Mouse (Mus musculus) macrophage (primary cell): ENCODE results near the gene Rce1. TPM values are rescaled to one million over a fixed set of nuclear protein-coding genes. Genes with fewer than 3 reads are reported as not detected.

Experiments
- H3K27ac ChIP-seq: fragments of 350-480 bp; formaldehyde crosslinking; 2 replicates; pipeline ENCODE4 v1.9.0; 2021
- H3K36me3 ChIP-seq: fragments of 350-480 bp; formaldehyde crosslinking; 2 replicates; pipeline ENCODE4 v1.9.0; 2021; ENCODE audit errors: inconsistent target
- H3K4me3 ChIP-seq: fragments of 350-480 bp; formaldehyde crosslinking; 2 replicates; pipeline ENCODE4 v1.9.0; 2021; ENCODE audit errors: inconsistent target
- H3K79me2 ChIP-seq: fragments of 350-480 bp; formaldehyde crosslinking; 2 replicates; pipeline ENCODE4 v1.9.0; 2021; ENCODE audit errors: inconsistent target
- WGBS: methylation state at CpG from one replicate; pipeline ENCODE4 v1.1.7; 2026; ENCODE audit warnings: inconsistent platforms; ENCODE audit not compliant: missing documents; 5-methylcytosine and 5-hydroxymethylcytosine counted together
- polyA plus RNA-seq: library from polyadenylated mRNA; stranded (reverse); fragments of 250-400 nt; gene quantifications from 3 replicates; pipeline ENCODE4 v1.2.4, GENCODE M21; 2018; ENCODE audit warnings: inconsistent platforms
- total RNA-seq, 78 experiments: library from RNA; depleted of rRNA; stranded (reverse); fragments of 250-400 nt; gene quantifications; 1 replicate in 9 of 78; 2 replicates in 24 of 78; 3 replicates in 43 of 78; 4 replicates in 2 of 78; pipeline ENCODE4 v1.2.4; 2018; ENCODE audit warnings: inconsistent platforms in 56 of 78

Rce1 gene
- total RNA-seq (2018; cell fraction: chromatin; rRNA removed): 10 to 100 TPM in 15 of 26 experiments, 1 to 10 TPM in 11; 3.0 to 22.1 (median 11.4) TPM
- 10 to 100 TPM; 14.6 to 30.9 (median 21.5) TPM for total RNA-seq (2018; cell fraction: cytosol; rRNA removed)
- total RNA-seq (2018; cell fraction: nucleus; rRNA removed): 10 to 100 TPM; 13.7 to 33.1 (median 17.1) TPM
- 11.3 to 29.4 TPM (median 20.2 TPM) in 3 replicates for polyA plus RNA-seq

DNA sequence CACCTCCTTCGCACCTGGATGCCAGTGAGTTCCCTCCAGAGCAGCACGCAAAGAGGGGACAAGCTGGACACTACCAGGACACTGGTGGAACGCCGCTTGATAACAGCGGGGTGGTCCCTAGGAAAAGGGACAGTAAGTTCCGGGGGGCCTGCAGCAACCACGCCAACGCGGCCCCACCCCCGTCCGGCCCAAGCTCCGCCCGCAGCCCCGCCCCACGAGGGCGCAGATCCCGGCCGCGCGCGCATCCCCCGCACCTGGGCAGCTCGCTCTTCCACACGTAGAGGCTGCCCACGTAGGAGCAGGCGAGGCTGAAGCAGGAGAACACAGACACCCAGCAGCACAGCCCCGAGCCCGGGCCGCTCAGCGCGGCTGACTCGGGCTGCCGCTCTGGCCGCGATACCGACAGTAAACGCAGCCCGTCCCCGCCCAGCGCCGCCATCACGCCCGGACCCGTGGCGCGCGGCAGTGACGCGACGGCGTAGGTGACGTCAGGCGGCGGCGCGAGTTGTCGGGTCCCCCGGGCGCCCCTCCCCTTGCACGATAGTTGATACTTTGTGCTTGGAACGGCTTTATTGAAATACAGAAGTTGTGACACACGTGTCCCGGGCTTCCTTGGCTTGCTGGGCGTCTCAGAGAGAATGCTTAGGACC, at the start of gene Rce1:
TSS of gene Rce1 (minus strand) at position 463 of the 650 bp plus-strand sequence.
- Histone ChIP-seq H3K4me3 (peak within 1 kb of the TSS; percentile 69), H3K36me3 (peaks cover 15% of the 10 kb centered on the region; the same call in 1 of the 2 replicates), H3K27ac (peak within 1 kb of the TSS; percentile 22; the same call in 1 of the 2 replicates), H3K79me2 (peaks cover 10% of the 10 kb centered on the region; the same call in 1 of the 2 replicates)
- WGBS: under 1% methylated on average over 64 of the region's 64 CpGs

DNA sequence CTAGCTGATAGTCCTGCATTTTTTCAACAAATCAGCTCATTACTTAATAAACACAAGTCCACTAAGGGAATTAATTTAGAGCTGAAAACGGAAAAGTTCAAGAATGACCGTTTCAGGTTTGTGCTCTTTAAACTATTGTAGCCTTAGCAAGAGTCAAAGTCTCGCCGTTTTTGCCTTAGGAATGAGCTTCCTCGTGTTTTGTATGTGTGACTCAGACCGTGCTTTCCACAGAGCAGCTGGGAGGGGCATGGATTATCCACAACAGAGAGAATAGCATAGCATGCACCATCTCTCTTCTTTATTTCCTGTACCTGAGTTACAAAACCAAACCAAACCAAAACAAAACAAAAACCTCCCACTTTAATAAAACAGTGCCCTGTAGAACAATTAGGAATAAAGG, 47.0 kb upstream of the Rce1 start:
- H3K27ac ChIP-seq: no peak overlapping the region
- WGBS: 62% methylated on average over 6 of the region's 6 CpGs
- no peaks in the 10 kb centered on the region for H3K36me3 ChIP-seq
- no peaks in the 10 kb centered on the region for H3K79me2 ChIP-seq
- H3K4me3 ChIP-seq: no peak overlapping the region

DNA sequence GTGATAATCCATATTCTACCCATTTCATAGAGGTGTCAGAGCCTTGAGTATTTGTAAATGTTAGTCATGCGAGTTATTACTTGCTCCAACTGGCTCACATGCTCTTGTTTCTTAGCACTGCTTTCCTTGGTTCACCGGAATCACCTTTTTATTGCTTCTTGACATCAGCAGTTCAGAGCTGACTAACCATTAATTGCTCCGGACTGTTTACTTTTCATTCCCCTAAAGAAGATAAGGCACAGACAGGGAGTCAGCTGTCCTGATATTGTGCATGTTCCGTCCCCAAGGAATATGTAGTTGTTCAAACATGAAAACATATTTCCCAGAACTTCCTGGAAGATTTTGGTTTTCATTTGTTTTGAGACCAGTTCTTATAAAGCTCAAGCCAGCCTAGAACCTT, 45.3 kb upstream of the Rce1 start:
- H3K79me2 ChIP-seq: no peaks in the 10 kb centered on the region
- H3K36me3 ChIP-seq: no peaks in the 10 kb centered on the region
- no peak overlapping the region for H3K27ac ChIP-seq
- no peak overlapping the region for H3K4me3 ChIP-seq
- 89% methylated on average over 4 of the region's 4 CpGs for WGBS

DNA sequence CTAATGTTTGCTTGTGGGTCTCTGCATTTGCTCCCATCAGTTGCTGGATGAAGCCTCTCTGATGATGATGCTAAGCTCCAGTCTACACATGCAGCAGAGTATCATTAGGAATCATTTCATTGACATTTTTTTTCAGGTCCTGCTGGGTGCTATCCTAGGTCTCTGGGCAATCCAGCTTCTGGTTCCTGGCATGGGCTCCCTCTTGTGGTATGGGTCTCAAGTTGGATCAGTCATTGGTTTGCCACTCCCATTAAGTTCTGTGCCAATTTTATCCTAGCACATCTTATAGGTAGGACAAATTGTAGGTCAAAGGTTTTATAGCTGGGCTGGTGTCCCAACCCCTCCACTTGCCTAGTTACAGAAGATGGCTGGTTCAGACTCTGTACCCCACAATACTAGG, 41.4 kb upstream of the Rce1 start:
- Histone ChIP-seq H3K27ac (no peak overlapping the region), H3K36me3 (no peaks in the 10 kb centered on the region), H3K4me3 (no peak overlapping the region)

DNA sequence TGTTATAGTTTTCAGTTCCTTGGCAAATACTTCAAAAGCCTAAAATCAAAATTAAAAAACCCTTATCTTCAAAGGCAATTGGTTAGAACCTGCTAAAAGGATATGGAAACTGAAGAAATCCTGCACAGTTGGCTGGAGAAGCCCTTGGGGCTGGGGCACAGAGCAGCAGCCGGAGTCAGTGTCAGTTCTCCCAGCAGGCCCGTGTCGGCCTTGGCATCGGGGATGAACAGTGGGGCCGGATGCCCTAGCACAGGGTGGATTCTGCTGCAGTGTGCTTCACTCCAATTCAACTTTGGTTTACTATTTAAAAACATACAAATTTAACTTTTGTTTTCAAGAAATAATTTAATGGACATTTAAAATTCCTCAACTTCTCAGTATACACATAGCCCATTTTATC, 32.7 kb upstream of the Rce1 start:
- H3K4me3 ChIP-seq: no peak overlapping the region
- 98% methylated on average over 5 of the region's 5 CpGs for WGBS
- H3K27ac ChIP-seq: no peak overlapping the region
- no peaks in the 10 kb centered on the region for H3K36me3 ChIP-seq
- H3K79me2 ChIP-seq: no peaks in the 10 kb centered on the region

More for the DNA sequence above, 41.4 kb upstream of the Rce1 start:
- no peaks in the 10 kb centered on the region for H3K79me2 ChIP-seq

DNA sequence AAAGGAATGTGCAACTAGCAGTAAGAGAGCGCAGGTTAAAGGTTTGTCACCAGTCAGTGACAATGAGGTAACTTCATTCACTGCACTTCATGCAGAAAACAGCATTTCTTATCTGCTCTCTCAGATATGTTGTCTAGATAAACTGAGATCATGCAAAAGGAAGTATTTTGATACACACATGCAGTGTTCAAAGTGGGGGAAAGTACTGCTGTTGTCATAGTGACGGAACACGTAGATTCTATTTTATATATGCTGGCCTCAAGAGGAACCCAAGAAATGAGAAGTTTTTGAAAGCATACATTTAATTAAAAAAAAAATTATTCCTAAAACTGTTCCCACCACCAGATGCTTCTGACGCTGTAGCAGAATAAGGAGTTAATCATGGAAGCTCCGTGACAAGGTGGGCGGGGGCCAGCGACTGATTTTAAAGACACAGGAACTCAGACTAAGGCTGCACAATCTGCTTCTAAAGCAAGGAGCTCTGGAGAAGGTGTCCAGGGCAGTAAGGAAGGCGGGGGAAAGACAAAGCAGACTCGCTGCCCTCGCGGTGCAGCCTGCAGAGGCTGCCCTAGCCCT, 21.6 kb upstream of the Rce1 start:
- WGBS: 90% methylated on average over 10 of the region's 11 CpGs
- Histone ChIP-seq H3K27ac (no peak overlapping the region), H3K4me3 (no peak overlapping the region), H3K79me2 (no peaks in the 10 kb centered on the region), H3K36me3 (no peaks in the 10 kb centered on the region)

DNA sequence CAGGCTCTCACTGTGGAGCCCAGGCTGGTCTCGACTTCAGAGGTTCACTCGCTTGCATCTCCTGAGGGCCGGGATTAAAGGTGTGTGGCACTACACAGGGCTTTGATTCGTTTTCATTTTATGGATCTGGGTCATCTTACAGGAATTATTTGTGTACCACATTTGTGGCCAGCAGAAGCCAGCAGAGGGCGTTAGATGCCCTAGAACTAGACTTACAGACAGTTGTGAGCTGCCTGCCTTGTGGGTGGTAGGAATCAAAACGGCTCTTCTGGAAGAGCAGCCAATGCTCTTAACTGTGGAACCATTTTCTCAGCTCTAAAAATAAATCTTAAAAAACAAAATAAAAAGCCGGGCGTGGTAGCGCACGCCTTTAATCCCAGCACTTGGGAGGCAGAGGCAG, 18.8 kb upstream of the Rce1 start:
- WGBS: 45% methylated on average over 10 of the region's 10 CpGs
- no peaks in the 10 kb centered on the region for H3K36me3 ChIP-seq
- H3K27ac ChIP-seq: no peak overlapping the region
- H3K79me2 ChIP-seq: no peaks in the 10 kb centered on the region
- H3K4me3 ChIP-seq: no peak overlapping the region

DNA sequence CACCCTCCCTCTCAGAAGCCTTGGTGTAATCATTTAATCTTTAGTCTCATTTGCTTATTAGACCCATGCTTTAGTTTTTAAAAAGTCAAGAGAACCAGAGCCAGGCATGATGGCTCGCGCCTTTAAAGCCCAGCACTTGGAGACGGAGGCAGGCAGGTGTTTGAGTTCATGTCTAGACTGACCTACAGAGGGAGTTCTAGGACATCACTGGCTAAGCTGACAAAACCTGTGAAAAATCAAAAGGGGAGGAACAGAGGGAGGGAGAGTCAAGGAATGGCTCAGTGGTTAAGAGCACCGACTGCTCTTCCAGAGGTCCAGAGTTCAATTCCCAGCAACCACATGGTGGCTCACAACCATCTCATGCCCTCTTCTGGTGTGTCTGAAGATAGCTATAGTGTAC, 10.5 kb upstream of the Rce1 start:
- 70% methylated on average over 4 of the region's 4 CpGs for WGBS
- Histone ChIP-seq H3K36me3 (no peaks in the 10 kb centered on the region), H3K4me3 (no peak overlapping the region), H3K27ac (no peak overlapping the region), H3K79me2 (no peaks in the 10 kb centered on the region)

DNA sequence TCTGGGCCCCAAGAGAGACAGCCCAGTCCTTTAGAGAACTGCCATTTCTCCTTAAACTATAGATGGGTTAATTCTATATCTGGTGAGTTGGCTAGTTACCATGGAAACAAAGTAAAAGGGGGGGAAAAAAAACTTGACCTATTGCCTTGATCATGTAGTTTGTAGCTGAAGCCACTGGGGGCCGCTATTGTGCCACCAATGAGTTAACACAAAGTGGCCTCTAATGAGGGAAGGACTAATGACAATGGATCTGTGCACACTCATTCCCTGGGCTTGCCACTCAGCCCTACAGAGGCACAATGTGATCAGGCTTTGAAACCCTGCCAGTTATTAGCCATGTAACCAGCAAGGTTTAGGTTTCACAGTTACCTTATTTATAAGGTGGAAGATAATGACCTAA, 3.4 kb upstream of the Rce1 start:
- H3K4me3 ChIP-seq: no peak overlapping the region
- H3K79me2 ChIP-seq: peaks cover 10% of the 10 kb centered on the region; the same call in 1 of the 2 replicates
- 0% methylated on average over 1 of the region's 1 CpGs for WGBS
- no peak overlapping the region for H3K27ac ChIP-seq
- no peaks in the 10 kb centered on the region for H3K36me3 ChIP-seq

DNA sequence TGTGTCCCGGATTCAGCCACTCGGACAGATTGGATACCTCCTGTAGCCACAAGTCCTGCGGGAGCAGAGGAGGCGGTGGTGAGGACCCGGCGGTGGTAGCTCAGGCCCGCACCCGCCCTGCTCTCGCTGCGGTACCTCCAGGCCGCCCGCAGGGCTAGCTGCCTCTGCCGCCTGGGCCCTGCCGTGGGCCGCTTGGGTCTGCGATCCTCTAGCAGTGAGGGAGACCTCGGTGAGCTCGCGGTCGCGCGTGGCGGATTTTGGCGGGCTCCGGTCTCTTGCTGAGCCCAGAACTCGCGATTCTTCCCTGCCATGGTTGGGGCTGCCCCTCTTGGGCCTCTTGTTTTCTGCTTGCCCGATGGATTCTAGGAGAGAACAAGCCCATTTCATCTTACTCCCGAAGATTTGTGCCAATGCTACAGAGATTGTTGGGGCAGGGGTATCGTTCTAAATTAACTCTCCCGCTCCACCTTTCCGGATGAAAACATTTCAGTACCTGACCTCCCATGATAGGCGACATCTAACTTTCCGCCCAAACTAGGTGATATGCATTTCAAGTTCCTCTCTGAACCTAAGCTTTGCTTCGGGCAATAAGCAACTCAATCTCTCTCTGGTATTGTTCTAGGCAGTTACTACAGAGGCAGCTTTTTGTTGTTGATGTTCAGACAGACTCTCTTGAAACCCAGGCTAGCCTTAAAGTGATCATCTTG, 541 bp upstream of the Rce1 start:
- 1% methylated on average over 35 of the region's 35 CpGs for WGBS
- H3K27ac ChIP-seq: no peak overlapping the region
- H3K36me3 ChIP-seq: peaks cover 15% of the 10 kb centered on the region; the same call in 1 of the 2 replicates
- H3K4me3 ChIP-seq: peak overlapping the region; percentile 69
- peaks cover 10% of the 10 kb centered on the region; the same call in 1 of the 2 replicates for H3K79me2 ChIP-seq

DNA sequence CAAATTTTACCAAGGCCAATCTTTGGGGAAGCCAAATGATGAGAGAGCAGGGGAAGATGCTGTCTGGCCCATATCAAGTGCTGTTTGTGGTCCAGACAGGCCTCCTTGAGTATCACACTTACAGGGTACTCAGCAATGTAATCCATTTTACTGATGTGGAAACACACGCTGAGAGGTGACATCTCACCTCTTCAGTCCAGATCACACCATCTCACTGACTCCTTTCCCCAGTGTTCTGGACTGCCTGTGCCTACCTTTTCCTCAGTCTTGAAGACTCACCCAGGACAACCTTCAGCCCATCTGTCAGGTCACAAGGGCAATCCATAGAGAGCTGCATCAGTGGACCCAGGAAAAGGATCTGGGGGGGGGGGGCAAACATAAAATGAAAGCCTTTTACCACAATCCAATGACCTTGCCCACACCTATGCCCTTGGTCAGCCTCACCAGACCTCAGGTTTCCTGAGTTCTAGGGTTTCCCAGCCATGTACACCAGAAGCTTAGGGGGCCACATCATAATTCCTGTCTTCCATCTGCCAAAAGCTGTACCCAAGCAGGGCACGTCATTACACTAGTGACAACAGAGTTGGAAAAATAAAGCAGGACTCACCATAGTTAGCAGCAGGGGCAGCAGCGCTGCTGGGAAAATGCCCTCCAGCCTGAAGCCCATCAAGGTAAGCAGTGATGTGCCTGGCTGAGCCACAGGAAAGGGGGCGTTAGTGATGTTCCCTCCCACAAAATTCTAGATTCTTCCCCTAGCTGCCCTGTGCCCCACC, 849 bp downstream of the Rce1 start:
- 52% methylated on average over 4 of the region's 4 CpGs for WGBS
- Histone ChIP-seq H3K36me3 (peaks cover 15% of the 10 kb centered on the region; the same call in 1 of the 2 replicates), H3K4me3 (peak overlapping the region; percentile 69), H3K79me2 (peaks cover 10% of the 10 kb centered on the region; the same call in 1 of the 2 replicates), H3K27ac (peak overlapping the region; percentile 22; the same call in 1 of the 2 replicates)

DNA sequence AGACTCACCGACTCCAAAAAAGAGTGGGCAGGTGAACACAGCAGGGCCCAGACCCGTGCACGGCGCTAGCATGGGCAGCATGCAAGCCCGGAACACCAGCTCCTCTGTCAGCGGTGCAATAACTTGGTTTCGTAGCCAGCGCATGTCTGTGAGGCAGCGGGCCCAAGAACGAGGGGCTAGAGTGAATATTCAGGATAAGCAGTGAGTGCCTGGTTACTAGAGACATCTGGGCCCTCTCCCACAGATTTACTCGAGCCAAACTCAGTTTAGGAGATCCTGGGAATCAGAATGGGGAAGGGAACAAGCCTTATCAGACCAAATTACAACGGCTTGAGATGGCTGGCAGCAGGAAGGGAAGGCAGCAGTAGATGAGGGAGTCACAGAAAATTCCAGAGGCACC, 1.4 kb downstream of the Rce1 start:
- Histone ChIP-seq H3K4me3 (no peak overlapping the region), H3K27ac (no peak overlapping the region), H3K79me2 (peaks cover 10% of the 10 kb centered on the region; the same call in 1 of the 2 replicates), H3K36me3 (peaks cover 15% of the 10 kb centered on the region; the same call in 1 of the 2 replicates)
- 94% methylated on average over 11 of the region's 12 CpGs for WGBS

DNA sequence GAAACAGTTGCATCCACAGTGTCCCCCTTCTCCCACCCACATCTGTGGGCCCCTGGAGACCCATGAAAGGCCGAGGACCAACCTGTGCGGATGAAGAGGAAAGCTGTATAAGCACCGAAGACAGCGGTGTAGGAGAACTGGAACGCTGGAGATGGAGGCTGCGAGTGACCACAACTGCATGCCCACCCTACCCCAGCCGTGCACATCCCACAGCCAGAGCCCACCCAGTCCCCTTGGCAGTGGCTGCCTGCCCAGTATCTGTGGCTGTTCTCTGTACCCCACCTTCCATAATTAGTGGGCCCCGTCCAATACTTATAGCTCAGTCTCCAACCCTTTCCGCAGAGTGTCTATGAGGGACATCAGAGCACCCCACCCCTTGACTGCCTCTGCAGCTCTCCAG, 2.0 kb downstream of the Rce1 start:
- WGBS: 97% methylated on average over 9 of the region's 9 CpGs
- peaks cover 15% of the 10 kb centered on the region; the same call in 1 of the 2 replicates for H3K36me3 ChIP-seq

DNA sequence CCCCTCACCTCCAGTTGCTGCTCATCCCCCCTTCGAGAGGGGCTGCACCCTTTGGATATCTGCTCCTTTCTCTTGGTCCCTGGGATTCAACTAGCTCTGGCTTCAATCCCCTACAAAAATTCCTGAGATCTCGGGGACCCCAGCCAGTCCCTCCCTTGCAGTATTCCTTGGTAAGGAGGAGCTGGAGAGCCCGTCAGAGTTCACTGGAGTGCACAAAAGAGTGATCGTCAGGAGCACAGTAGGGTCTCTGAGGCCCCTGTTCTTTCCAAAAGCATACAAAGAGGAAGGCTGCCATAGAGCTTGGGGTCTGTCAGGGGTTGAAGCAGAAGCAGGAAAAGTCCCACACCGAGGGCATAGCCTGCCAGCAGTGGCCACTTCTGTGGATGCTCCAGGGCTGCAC, 2.7 kb downstream of the Rce1 start:
- Histone ChIP-seq H3K79me2 (peaks cover 10% of the 10 kb centered on the region; the same call in 1 of the 2 replicates), H3K4me3 (no peak overlapping the region), H3K36me3 (peaks cover 15% of the 10 kb centered on the region; the same call in 1 of the 2 replicates), H3K27ac (no peak overlapping the region)
- 95% methylated on average over 5 of the region's 5 CpGs for WGBS

More for the DNA sequence above, 2.0 kb downstream of the Rce1 start:
- no peak overlapping the region for H3K27ac ChIP-seq
- peaks cover 10% of the 10 kb centered on the region; the same call in 1 of the 2 replicates for H3K79me2 ChIP-seq
- no peak overlapping the region for H3K4me3 ChIP-seq
